Mouse (Mus musculus): ENCODE results near the gene Gm49355.
A peak's percentile ranks its signal among the peaks of the same experiment; 100 is the strongest.
"Not testable (repeated sequence)": the region's sequence is repeated elsewhere in the genome, so short reads cannot be mapped to it uniquely, and the experiment has no call there.

Gm49355 gene

DNA sequence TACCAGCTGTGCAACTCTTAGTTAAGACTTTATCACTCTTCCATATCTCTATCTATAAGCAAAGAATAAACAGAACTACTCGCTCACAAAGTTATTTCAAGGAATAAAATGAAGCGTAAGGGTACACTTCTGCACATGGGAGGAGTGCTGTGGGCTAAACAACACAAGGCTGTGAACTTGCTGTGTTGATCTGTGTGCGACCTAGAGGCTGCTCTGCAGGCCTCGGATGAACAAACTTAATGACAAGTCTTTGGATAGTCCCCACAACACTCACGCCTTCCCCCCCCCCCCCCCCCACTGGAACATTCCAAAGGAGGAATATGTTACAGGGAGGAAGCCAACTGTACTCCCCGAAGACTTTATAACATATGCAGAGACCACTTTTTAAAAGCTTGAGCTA is at the start of gene Gm49355:
TSS of gene Gm49355 (plus strand) at position 336 of the 400 bp plus-strand sequence.
- no peak for DNase-seq (ENCODE audit: low read depth)

DNA sequence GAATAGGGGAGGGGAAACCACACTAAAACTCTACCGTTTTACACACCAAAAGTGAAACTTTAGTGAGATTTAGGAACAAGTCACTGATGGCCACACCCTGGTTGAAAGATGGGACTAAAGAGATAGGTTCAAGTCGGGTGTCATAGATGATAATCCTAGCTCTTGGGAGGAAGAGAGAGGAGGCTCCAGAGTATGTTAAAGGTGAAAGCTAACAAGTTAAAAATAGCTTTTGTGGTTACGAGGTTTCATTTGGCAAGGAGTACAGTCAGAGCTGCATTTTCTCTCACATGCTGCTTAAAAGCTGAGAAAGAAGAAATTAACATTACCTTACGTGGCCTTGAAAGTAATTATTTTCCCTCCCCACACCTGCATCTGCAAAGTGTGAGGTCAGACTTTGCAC is 40.0 kb upstream of the Gm49355 start:
- no peak for DNase-seq (ENCODE audit: low read depth)

DNA sequence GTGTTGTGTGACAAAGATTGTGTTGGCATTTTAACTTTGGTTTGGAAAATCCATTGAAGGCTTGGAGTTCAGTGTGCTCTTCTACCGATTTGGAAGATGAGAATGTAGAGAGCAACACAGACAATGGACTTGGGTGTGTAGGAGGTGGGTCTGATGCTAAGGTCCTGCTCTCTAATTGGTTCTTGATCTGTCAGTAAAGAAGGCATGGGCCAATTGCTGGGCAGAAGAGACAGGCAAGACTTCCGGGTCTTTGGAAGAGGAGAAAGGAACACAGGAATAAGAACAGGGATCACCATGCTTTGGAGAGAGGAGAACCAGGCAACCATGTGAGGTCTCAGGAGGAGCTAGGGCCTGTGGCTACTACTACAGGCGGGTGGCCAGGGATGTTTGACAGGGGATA is 7.7 kb upstream of the Gm49355 start:
- DNase-seq (ENCODE audit: low read depth), result no peak

DNA sequence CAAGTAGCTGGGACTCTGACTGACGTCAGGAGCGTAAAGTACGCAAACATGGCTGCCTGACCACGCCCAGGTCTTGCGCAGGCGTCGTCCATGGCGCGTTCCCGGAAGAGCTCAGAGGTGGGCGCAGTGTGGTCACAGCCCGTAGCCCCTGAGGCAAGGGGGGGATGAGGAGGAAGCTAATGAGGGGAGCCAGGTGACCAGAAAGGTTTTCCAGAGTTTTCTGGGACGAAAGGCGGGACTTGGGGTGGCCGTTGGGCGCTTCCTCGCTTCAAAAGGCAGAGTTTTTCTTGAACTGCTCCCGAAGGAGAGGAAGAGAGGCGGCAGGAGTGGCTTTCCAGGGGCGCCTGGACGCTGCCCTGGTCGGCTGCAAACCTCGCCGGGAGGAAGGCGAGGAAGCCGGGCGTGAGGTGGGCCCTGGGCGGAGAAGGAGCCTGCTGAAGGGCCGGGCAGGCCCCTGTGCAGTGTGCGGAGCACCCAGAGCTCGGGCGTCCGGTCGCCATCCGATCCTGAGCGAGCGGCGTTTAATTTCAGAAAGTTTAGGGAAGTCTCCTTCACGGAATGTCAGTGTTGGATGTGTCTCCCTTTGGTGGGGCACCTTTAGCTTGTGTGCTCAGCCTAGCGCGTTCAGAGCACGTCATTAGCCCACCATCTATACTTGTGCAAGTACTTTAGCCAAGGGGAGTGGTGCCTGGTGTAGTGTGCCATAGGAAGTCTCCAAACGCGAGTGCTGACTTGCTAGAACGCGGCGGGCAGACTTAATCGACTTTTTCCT is 551 bp downstream of the Gm49355 start, which contains the start of gene 3830406C13Rik:
TSS of gene 3830406C13Rik (plus strand) at position 33 of the 772 bp plus-strand sequence.
- DNase-seq (ENCODE audit: low read depth), result peak; percentile 63

DNA sequence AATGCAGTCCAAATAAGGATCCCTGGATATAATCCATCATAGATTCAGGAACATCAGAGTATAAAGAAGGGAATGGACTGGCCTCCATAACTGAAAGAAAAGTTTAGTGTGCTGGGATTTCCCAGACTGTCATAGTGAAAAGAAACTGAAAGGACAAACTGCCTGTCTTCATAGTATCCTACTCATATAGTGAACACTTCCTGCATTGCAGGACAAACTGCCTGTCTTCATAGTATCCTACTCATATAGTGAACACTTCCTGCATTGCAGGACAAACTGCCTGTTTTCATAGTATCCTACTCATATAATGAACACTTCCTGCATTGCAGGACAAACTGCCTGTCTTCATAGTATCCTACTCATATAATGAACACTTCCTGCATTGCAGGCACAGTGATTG is 6.0 kb downstream of the Gm49355 start:
- not testable (repeated sequence) for DNase-seq (ENCODE audit: low read depth)

DNA sequence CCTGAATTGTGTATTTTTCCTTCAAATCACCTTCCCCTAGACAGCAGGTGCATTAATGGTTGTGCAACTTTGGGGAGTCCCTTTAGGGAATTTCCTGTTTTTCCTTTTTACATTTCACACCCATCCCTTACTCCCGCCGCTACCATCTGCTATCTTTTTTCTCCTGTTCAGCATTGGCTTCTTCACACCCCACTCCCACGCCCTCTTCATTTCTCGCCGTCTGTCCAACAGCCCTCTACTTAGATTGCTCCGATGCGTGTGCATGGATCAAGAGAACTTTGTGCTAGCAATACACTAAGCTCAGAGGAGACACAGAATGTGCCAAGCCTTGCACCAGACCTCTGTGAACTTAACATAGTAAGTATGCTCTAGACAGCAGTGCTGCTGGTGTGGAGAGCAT is 12.6 kb downstream of the Gm49355 start:
- no peak for DNase-seq (ENCODE audit: low read depth)

DNA sequence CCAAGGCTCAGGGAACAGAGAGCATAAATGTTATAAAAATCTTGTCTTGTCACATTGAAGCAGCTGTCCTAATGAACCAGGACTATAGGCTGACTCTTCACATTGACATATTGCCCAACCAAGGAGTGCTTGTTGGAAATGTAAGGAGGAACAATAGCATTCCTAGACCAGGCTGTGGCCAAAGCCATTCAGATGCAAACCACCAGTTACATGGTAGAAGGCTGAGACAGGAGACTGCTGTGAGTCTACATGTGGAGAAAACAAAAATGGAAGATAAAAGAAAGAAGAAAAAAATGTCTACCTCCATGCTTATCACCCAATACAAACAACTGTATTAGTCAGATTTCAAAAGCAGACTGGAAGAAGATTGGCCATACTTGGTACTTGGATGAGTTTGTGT is 15.4 kb downstream of the Gm49355 start:
- no peak for DNase-seq (ENCODE audit: low read depth)

DNA sequence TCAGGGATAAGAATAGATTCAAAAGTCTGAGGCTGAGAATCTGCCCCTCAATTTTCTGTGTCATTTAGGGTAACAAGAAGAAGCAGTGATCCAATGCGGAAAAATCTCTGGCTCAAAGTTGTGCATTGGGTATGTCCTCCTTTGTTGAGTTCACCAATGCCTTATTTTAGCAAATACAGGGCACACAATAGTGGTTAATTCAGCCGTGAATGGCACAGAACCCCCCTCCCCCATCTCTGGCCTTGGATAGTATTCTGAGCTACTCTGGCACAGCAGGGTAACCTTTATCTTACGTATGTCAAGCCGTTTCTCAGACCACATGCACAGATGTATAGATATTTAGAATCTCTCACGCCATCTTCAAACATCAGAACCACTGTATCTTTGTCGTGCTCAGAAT is 15.9 kb downstream of the Gm49355 start:
- no peak for DNase-seq (ENCODE audit: low read depth)

DNA sequence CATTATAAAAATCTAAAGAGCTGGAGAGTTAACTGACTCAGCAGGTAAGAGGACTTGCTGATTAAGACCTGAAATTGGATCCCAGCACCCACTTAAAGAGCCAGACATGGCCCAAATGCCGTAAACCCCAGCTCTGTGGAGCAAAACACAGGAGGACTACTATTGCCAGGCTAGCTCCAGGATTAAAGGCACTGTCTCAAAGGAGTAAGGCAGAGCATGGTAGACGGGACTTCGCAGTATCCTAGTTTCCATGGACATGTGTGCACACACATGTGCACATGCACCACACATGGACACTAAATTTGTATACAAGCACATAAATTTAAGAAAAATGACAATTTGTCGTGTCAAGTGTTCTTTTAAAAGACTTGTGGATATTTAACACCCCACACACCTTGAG is 16.5 kb downstream of the Gm49355 start:
- no peak for DNase-seq (ENCODE audit: low read depth)

DNA sequence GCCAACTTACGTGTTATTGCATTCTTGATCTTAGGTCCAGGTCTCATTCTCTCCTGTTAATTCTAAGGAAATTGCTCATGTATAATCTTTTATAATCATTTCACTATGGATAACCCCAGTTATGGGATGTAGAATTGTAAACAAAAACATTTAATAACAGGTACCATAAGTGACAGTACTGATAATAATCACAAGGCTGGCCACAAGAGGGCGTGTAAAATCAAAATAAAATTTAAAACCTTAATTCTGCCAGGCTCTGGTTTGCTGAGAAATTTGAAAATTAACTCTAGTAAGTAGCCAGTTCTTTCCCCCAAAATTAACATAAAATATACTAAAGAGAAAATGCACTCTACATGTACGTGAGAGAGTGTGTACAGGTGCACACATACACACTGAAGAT is 16.9 kb downstream of the Gm49355 start:
- DNase-seq (ENCODE audit: low read depth), result no peak

DNA sequence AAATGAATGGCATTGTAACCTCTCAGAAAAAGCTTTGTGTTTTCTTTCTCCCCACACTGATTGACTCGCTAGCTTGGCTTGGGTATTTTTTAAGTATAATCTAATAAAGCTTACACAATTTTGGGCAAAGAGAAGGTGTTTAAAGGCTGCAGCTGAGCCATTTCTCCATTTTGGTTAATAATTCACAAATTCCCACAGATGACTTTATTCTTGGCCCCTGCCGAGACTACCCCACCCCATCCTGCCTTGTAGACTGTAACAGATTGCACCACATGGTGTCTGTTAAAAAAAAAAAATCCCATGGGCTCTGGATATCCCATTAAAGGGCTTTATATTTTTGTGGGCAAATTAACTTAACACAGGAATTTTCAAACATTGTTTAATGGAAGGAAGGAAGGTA is 19.3 kb downstream of the Gm49355 start:
- no peak for DNase-seq (ENCODE audit: low read depth)

DNA sequence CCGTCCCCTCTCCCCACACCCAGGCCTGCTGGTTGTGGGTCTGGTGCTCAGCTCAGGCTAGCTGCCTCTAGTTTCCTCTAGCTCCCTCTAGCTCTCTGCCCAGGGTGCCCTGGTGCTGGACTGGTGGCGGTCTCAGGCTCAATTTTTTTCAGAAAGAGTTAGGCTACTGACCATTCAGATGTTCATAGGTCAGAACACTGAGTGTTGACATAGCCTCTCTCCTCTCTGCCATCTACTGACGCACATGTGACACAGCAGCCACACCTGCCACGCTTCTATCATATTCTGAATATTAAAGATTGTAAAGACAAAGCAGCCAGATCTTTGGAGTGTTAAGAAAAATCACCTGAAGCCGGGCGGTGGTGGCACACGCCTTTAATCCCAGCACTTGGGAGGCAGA is 49.8 kb downstream of the Gm49355 start:
- no peak for DNase-seq (ENCODE audit: low read depth)

DNA sequence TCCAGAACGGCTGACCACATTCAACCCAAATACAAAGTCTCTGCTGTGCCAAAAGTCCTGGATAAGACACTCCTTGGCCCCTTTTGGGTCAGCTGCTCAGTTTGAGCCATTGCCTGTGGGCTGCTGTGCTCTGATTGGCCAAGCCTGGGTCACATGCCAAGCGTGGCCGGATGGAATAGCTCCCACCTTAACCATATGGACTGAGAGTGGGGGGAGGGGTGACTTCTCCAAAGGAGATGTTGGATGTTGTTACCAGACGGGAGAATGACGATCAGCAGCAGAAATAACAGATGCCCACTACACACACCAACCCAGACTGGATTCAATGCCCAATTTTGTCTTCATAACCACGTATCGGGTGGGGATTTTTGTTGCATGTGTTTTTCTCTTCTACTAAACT is 51.1 kb downstream of the Gm49355 start:
- DNase-seq (ENCODE audit: low read depth), result no peak

DNA sequence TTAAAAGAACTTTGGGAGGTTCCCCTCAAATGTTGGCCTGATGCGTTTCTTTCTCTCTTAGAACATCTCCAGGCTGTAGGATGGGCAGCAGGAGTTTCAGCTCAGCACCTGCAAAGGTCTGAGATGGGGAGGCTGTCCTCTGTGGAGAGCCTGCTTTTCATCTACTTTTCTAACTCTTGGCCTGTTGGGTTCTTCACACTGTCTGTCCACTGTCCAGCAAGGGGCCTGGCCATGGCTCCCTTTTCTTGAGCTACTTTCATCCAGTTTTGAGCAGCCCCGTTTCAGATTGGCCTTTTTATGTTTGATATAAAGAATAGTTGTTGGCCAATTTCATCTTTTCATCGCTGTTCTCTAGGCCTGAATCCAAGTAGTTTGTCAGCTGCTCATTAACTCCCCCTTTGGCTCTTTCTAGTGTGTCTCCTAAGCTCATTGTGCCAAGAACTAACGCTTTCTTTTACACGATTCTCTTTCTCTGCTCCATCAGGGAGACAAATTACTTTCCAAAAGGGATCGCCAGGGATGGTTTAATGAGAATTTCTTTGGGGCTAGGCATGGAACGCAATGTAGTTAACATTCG is 53.7 kb downstream of the Gm49355 start:
- DNase-seq (ENCODE audit: low read depth), result no peak

DNA sequence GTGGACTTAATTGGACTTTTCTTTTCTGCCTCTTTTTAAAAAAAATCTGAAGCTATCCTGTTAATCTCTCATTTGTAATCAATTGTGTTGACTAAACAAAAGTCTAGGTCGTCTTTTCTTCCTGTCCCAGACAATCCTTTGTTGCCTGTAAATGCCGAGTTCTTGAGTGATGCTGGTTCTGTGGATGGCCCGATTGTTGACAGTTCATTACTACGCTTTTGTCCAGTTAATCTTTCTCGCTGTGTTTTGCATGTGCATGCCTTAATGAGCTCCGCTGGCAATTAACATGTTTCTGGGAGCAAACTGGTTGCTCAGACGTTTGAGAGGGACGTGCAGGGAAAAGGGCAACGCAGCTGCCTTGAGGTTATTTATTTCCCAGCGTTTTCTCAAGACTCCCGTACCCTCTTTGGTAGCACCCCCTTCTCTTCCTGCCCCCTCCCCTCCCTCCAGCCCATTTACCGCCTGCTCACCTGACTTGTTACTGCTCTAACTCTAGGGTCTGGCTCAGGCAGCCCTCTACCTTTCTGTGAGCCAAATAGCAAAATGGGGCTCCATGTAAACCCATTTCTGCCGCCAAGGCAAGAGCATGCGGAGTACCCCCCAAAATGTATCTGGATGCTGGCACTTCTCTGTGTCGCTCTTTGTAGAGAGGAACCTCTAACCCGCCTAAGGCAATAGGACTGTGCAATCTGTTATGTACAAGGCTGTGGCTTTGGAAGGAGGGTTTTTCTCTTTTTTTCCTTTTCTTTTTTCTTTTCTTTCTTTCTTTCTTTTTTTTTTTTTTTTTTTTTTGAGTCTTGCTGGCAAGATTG is 54.4 kb downstream of the Gm49355 start:
- DNase-seq (ENCODE audit: low read depth), result no peak

DNA sequence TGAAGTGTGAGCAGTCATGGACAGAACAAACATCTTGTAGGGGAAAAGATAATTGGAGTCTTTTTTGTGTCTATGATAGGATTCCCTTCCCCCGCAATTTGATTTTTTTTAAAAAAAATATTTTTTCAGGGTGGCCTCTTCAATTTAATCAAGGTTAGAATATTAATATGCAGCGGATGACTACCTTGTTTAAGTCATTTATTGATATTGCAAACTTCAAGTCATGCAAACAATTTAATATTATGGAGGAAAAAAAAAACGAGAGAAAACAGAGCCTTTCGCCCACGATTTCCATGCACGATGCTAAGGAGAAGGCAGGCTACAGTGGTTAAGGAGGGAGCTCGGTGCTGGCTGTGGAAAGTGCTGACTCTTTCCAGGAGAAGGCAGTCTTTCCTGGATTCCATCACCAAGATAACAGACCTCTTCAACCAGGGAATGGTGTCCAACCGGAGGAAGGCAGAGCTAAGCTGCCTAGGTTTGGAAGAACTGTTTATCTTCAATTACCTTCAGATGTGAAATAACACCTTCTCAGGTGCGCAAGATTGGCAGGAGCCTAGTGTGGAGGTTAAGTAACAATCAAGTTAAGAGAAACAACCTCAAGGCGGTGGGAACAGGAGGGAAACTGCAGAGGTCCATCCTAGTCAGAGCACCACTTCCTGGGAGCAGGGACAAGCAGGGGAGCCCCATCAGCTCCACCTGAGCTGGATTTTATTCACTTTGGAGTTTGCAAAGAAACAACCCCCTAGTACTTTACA is 55.2 kb downstream of the Gm49355 start:
- DNase-seq (ENCODE audit: low read depth), result no peak

DNA sequence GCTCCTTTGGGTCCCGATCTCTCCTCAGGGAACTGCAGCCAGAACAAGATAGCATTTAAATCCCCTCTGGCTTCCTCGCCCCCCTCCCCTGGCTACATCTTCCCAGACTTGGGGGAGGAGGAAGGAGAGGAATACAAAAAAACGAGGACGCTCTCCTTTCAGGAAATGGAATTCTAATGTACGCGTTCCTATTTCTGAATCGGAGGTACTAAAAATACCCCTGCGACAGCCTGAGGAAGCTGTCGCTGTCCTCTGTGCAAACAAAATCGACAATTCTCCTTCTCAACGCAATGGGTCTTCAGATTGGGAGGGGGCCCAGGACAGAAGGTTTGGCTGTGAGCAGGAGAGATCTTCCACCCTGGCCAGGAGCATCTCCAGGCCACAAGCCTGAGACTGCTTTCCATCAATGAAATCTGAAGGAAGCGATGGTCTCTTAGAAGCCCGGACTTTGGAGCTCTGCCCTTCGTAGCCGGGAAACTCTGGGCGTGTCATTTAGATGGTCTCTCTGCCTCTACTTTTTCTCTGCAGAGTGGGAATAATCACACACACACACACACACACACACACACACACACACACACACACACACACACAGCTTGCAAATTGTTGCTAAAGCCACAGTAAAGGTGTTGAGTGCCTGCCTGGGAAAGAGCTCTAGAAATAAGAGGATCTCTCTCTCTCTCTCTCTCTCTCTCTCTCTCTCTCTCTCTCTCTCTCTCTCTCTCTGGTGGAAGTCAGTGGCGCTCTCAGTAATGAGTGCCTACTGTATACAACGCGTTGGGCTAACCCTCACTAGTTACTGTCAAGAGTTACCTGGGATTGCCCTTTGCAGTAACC is 56.7 kb downstream of the Gm49355 start:
- DNase-seq (ENCODE audit: low read depth), result no peak

DNA sequence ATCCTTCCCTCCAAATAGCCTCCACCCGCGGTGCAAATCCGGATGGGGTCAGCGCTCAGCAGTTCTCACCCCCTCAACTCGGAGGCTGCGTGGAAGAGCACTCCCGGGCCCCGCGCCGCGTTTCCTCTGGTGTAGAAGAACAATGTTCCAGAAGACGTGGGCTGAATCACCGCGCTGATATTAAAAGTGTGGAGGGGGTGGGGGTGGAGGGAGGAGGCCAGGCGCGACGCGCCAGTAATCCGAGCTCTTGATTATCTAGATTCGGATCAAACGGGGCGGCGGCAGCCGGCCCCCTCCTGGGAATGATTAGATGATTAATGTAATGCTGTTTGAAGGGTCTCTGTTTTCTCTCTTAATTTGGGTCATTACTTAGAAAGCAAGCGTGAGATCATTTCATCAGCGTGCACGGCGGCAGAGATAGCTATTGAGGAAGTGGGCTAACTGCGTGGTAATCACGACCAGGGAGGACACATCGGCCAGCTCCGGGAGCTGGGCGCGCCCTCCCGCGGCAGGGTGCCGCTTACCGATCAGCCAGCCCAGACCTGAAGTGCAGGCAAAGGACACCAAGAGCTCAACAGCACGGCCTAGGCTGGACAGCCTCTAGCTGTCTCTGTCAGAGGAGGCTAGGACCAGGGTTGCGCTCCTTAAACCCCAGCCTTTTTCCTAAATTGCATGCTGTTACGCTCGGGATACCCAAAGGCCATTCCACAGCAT is 57.5 kb downstream of the Gm49355 start:
- no peak for DNase-seq (ENCODE audit: low read depth)

DNA sequence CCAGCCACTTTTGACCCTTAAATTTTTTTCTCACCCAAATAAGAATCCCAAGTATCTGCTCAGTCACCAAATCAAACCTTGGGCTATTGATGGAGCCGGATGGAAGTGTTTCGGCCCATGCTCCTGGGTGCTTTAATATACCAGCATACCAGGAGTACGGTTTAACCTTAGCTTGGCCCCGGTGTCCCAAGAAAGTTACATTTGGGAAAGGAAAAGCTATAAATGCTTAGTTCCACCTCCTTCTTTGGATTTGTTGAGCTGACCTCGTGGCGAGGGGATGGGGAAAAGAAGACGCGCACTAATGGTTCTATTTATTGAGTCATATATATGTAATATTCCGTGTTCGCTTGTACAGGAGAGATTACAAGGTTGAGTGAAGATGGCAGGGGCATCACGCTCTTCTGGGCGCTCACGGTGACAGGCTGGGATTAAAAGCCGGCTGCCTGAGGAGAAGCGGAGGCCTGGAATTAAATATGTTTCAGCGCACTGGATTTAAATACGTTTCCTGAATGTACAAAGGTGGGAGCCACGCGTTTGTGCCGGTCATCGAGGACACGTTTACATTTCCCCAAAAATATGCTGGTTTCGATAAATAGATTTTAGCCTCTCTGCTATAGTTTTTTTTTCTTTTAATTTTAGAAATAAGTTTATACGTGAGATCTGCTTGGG is 58.1 kb downstream of the Gm49355 start:
- DNase-seq (ENCODE audit: low read depth), result no peak

DNA sequence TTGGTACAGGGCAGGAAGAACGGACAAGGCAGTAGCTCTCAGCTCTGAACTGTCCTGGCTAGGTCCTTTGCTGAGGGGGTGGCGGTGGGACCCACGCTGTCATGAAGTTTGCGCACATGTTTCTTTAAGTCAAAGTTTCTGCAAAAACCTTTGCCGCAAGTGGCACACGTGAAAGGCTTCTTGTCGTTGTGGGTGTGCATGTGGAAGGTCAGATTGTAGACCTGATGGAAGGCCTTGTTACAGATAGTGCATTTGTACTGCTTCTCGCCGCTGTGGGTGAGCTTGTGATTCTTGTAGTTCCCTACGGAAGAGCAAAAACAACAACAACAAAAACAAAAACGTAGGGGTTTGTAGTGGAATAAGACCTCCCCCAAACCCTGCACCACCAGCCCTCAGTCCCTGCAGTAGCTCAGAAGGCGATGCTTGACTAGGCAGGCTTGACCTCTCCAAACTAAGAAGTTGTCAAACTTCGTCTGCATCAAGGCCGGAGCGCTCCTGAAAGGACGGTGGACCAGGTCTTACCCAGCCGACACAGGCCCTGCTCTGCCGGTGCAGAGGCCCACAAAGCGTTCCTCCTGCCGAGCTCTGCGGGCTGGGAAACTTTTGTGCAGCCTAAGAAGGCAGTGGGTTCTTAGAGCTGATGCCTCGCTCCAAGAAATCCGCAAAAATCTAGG is 58.8 kb downstream of the Gm49355 start:
- DNase-seq (ENCODE audit: low read depth), result no peak
